Mouse (Mus musculus) heart, adult 9 months (tissue): ENCODE measurements around the gene Lrch1.

ENCODE experiments used
- DNase-seq, 2 experiments: peaks; one replicate each; pipeline ENCODE4 v3.0.0; 2022; ENCODE audit warnings: low spot score in 2 of 2

Lrch1 gene

DNA sequence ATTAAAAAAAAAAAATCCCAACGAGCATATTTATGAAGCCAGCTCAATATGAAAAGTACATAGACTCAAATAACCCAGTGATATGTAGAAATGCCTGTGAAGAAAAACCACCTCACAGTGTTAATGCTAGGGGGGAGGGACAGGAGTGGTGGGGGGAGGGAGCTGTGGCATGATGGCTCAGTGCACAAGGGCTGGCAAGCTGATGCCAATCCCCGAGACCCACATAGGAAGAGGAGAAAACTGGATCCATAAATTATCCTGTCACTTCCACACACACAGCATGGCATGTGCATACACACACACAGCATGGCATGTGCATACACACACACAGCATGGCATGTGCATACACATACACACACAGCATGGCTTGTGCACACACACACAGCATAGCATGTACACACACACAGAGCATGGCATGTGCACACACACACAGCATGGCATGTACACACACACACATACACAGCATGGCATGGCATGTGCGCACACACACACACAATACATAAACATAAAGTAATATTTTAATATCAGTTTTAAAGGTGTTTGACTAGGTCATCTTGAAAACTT is 54.5 kb downstream of the Lrch1 start:
- DNase-seq: no peak

DNA sequence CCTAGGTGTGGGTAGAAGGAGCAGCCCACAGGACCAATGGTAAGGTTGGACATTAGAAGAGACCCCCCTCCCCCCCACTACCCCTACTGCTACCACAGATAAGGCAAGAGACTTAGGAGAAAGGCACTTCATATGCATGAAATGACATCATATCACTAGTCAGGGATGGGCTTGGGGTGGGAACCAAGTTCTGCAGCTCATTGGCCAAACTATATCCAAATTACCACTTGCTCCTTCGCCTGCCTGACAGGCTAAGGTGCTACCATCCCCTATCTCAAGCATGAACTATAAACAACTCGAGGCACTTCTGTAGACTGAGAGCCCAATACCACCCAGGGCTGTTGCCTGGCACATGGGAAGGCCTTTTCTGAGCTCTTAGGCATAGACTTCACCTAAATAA is 58.4 kb downstream of the Lrch1 start:
- no peak for DNase-seq

DNA sequence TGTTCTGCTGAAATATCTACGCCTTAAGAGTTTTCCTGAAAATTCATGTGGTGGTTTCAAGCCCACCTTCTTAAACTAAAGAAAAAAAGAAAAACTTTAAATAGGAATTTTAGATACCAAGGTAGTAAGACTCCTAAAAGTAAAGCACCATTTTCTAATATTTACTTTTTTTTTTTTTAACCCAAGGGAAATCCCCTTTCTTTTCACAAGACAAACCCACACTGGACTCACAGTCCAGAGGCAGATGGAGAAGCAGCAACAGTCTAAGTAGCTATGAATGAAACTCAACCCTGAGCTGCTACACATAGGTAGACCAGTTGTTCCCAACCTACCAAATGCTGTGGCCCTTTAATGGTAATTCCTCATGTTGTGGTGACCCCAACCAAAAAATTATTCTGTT is 59.6 kb downstream of the Lrch1 start:
- DNase-seq: no peak

DNA sequence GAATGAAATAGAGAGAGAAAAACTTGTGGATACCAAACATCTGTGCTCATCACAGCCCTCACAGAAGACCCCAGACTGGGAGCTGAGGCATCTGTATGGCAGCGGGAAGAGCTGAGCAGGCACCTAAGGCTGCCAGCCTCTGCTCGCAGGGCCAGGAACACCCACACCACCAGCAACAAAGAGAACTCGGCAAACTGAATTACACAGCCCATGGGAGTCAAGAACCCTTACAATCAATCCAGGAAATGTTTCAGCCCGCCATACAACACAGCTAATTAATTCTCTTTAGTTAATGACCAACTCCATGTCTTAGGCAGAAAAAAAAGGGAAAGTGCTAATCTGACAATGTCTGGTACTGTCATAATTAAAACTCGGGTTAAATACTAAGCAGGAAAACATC is 61.2 kb downstream of the Lrch1 start:
- no peak for DNase-seq

DNA sequence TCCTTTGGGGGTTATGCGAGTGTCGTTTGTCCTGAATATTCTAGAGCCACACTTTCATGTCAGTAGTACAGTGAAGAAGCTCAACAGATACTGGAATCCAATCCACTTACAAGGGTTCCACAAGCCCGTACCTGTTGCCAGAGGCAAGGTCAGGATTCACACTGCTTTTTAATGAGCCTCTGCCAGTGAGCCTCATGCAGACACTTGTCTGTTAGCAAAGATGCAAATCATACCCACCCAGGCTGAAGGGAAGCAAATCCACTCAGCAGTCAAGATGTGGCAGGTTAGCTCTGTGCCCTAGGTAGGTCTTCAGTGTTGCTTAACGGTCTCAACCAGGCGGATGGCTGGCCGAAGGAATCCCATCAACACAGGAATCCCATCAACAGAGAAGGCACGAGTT is 62.8 kb downstream of the Lrch1 start:
- DNase-seq: no peak

DNA sequence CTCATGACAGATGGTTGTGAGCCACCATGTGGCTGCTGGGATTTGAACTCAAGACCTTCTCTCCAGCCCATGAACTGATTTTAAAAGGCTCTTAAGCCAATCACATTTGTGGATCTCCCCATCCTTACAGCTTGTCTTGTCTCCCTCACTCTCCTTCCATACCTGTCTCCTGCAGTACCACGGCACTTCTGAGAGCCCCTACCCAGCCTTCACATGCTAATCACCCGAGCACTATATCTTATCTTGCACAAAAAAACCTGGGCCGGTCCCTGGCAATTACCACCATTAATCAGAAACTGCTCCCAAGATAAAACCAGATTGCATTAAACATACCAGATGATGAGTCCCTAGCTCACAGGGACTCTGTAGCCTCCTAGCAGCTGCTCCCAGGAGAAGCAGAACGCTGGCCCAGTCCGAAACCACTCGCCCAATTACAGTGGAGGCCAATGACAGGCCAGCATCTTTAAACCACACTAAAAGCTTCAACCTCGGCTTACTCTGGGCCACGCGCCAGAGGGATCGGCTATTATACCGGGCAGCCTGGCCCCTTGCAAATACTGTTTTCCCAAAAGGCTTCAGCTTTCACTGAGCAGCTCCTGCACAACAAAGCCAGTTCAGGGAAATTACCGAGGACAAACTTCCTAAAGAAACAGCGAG is 63.5 kb downstream of the Lrch1 start:
- peak; percentile 34 to 54 for DNase-seq

DNA sequence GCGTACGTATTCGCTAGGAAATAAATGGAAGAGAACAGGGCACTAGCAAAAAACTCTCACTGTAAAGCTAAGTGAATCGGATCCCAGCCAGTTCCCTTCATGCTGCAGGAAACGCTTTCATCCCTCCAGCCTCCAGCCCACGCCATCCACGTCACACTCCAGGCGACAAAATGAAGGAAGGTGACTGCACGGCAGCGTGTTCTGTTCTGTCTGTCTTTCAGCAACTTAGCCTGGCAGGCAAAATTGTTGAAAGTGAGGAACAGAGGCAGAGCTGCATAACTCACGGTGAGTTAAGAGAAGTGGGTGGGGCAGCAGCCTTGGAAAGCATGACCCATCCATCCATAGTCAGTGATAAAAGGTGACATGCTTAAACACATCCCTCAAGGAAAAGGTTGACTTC is 64.5 kb downstream of the Lrch1 start:
- DNase-seq: no peak

DNA sequence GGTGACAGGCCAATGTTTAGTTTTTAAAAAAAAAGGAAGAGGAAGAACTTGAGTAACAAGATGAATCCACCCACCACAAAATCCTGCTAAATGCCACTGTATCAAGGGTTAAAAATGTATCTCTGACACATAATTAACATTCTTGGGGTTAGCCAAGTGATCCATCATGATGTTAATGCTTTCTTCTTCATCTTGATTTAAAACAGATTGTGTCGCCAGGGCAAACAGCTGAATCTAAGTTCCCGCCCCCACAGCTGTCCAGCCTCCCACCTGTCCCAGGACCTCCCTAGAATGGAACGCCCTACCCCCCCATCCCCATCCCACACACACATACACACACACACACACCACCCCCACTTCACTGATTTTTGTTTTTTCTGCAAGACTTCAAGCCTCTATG is 64.9 kb downstream of the Lrch1 start:
- DNase-seq: no peak

DNA sequence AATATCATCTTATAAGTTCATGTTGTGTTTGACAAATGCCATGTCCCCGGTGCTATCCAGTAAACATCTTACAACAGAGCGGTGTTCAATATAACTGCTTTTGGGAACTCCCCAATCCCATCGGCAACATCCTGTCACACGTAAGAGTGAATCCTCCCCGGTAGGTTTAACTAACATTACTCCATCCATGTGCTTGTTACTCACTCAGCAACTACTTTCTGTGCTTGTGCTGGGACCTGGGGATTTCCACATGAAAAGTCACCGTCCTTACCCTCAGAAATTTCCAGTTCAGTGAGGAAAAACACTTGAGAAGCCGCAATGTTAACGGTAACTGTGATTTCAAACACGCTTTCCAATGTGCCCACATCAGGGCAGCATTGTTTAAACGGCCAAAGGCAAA is 66.8 kb downstream of the Lrch1 start:
- DNase-seq: no peak

DNA sequence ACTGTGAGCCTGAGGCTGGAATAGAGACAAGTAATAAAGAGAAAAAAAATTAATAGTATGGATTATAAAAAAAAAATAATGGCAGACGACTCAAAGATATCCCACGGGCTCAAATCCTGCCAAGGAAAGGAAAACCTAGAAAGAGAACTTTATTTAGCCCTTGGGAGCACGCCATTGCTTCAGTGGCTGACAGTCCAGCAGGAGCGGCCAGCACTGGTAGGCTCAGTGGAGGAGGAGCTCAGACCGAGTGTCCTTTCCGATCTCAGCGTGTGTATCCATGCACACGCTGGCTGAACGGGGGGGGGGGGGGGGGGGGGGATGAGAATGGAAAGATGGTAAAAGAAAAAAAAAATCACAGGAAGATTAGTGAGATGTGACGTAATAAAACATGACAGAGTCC is 68.2 kb downstream of the Lrch1 start:
- no peak for DNase-seq

DNA sequence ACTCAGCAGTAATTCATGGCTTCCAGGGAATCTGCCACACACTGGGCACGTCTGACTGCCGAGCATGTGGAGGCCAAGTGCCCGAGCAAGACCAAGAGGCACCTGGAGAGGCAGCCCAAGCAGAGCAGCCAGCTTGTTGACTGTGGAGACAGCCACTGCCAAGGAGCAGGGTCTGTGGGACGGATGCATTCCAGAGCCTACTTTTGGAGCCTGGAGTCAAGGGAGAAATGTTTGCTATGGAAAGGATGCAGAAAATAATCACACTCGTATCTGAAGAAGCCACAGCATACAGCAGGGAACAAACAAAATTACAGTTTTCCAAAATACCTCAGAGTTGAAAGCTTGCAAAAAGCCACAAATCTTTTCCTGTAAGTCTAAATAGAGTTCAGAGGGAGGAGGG is 70.4 kb downstream of the Lrch1 start:
- DNase-seq: no peak

DNA sequence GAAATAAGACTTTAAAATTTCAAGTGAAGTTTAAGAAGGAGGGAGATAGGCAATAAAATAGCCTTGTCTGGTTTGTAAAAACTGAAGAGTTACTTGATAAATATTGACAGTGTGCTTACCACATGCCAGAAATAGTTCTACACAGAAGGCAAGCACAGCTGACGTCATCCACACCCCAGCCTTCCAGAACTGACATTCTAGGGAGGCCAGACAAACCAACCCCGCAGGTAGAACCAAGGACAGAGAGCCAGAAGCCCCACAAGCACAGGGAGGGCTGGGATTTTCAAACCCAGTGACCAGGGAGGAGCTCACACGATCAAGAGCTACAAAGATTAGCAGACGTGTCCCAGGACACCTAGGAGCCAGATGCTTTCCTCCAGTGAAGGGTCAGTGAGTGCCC is 76.5 kb downstream of the Lrch1 start:
- peak in 1 of 2 experiments; percentile 47 for DNase-seq

DNA sequence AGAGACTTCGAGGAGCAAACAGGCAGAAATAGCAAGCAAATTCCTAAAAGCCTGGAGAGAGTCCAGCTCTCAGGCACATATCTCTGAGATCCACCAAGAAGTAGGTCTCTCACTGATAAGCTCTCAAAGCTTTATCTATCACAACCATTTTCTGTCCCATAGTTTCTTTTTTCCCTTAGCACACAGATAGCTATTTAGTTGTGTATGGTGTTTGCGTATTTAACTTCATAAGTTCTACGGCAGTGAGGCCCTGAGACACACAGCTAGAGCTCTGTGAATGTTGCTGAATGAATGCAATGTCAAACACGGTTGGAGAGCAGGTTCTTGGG is 78.8 kb downstream of the Lrch1 start:
- no peak for DNase-seq

DNA sequence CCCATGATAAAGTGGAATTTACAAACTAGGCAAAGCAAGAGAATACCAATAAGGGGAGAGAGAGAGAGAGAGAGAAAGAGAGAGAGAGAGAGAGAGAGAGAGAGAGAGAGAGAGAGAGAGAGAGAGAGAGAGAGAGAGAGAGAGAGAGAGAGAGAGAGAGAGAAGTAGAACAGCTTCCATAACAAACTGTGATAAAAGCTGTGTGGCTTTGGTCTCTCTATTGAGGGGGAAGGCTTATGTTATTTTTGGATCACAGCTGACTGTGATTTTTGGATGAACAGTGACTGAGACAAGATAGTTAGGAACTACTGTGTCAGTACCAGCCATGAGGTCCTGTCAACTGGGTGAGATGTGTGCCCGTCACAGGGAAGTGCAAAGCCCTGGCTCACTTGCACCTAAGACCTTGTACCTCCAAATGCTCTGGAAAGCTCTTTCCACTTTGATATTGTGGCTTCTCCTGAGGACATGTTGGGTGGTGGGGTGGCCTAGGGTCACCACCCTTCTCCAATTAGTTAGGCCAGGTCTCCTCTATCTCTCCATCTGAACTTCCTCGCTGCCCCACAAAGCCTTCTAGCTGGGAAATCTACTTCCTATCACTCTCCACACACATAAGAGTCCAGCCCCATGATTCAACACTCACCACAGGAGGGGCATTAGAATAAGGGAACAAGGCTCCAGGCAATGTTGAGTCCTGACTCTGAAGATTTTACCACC is 79.3 kb downstream of the Lrch1 start:
- no peak for DNase-seq

DNA sequence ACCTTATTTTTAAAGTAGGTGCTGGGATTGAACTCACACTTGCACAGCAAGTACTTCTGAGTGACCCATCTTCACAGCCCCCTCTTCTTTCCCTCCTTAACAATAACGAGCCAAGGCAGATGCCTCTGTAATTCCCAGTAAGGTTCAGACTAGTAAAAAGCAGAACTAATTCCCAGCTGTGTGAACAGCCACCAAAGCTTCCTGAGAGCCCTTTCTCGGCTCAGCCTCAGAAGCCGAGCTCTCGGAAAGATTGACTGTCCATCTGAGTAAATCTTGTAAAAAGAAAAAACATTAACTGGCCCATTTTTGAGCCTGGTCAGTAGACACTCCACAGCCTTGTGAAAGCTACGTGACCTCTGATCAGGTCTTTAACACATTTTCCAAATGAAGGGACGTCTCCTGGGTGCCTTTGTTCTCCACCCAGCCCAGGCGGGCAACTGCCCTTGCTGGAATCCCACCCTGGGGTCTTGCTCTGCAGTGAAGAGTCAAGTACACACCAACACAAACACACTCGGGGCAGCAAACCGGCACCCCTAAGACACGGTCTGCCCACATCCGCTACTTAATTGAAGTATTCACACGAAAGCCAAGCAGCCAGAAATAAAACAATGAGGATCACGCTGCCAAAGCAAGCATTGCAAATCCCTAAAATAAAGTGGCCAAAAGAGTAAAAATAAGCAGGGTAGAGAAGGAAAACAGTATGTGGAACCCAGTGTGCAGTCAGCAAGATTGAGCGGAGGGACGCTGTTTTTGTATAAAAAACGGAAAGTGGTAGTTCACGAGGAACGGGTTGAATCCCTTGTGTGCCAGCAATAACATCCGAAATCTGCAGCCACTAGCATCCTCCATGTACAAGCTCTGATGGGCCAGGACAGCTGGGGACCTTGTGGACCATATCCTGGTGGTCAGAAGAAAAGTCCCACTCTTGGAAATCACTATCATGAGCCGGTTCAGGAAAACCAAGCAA is 80.3 kb downstream of the Lrch1 start:
- peak; percentile 47 to 52 for DNase-seq

DNA sequence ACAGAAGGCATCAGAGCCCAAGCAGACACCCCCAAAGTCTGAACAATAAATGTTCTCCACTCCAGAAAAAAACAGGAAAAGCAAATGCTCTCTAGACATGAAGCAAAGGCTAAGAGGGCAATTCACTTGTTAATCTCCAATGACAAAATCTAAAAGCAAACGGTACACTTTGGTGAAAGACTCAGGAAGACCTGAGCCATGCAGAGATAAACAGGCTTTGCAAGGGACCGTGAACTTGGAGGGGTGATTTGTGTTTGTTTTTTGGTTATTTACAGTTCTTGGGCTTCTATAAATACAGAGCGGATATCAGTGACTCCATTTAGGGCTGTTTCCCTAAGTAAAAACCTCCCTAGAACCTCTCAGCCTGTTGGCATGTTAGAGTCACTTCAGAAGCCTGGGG is 81.9 kb downstream of the Lrch1 start:
- DNase-seq: no peak

DNA sequence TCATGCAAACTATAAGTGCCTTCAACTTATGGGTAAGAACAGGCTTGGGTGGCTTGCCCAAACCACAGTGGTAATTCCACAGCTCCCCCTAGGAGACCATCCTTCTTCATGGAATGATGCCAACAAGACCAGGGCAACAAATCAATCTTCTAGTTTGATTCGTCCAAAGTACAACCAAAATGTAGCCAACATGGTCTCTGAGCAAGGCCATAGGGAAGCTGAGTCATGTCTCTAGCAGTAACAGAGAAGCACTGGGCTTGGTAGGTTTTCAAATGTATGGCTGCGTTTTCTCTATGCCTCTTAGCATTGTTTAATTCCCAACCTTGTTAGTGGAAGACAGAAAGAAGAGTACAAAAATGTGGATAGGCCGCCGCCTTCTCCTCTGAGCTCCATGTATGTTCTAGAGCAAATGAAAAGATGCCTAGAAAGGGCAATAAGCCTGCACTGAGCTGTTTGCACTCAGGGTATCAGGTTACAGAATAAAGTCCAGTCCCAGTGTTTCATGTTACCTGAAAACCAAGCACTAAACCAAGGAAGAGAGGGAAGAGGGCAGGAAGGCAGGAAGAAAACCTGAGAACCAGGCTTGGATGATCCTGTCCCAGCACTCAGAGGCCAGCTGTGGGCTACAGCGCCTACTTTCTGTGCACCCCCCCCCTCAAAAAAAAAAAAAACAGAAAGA is 82.7 kb downstream of the Lrch1 start:
- DNase-seq: no peak

DNA sequence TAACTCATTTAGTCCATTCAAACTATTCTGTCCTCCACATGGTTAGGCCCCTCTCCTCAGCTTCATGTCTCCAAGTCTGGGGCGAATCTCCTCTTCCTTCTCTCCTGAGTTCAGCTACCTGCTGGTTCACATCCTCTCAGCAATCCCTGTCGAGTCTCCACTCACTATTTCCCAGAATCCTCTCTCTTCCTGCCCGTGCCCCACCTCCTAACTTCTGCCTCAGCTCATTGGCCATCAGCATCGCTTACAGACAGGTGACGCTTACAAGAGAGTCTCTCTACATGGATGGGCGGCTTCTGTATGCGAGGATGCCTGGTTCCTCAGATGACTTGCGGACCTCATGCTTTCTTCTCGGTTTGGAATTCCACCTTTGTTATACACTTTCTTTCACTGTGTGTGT is 86.2 kb downstream of the Lrch1 start:
- DNase-seq: no peak

DNA sequence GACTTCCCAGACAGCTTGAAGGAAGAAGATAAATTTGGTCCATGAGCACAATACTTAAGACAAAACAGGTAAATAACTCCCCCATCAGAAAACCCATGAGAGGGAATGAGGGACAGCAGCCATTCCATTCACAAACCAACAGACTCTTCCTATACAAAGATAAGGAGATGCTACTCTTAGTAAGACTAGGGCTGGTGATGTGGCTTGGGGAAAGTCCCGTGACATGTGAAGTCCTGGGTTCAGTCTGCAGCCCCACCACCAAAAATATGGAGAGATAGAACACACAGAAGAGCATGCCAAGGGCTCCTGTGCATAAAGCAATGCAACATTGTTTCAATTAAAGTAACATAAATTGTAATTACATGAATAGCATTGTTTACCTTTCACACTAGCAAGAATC is 88.5 kb downstream of the Lrch1 start:
- no peak for DNase-seq

DNA sequence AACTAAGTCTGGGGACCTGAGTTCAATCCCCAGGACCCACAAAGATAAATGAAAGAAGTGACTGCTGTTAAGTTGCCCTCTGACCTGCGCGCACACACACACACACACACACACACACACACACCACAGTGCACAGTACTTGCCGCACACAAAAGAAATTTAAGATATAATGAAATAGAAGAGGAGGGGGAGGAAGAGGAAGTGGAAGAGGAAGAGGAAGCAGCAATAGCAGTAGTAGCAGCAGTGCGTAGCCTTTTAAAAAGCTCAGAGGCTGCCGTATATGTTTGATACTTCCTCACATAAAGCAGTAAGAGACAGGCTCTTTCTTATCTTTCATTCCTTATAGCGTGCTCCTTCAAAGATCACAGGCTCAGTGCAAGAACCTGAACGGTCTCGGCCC is 92.2 kb downstream of the Lrch1 start:
- DNase-seq: no peak

DNA sequence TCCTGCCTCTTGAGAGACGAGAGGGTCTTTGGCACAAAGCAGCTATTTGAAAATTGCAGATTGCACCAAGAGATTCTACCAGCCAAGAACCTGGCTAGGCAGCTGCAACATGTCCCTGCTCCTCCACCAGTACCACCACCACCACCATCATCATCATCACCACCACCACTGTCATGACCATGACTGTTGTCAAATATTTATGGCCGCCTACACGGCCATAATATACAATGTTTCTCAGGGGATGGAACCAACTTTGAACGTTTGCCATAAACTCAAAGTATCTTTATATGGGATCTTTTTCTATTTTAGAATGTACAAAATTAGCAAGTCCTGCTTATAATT is 93.9 kb downstream of the Lrch1 start:
- no peak for DNase-seq
